Mouse (Mus musculus): ENCODE results near the gene Pde4c. TPM values are rescaled to one million over a fixed set of nuclear protein-coding genes. Genes with fewer than 3 reads are reported as not detected.
A peak's percentile ranks its signal among the peaks of the same experiment; 100 is the strongest.

Pde4c gene
- polyA plus RNA-seq, 2 experiments = 0.38 TPM; not detected in 1

DNA sequence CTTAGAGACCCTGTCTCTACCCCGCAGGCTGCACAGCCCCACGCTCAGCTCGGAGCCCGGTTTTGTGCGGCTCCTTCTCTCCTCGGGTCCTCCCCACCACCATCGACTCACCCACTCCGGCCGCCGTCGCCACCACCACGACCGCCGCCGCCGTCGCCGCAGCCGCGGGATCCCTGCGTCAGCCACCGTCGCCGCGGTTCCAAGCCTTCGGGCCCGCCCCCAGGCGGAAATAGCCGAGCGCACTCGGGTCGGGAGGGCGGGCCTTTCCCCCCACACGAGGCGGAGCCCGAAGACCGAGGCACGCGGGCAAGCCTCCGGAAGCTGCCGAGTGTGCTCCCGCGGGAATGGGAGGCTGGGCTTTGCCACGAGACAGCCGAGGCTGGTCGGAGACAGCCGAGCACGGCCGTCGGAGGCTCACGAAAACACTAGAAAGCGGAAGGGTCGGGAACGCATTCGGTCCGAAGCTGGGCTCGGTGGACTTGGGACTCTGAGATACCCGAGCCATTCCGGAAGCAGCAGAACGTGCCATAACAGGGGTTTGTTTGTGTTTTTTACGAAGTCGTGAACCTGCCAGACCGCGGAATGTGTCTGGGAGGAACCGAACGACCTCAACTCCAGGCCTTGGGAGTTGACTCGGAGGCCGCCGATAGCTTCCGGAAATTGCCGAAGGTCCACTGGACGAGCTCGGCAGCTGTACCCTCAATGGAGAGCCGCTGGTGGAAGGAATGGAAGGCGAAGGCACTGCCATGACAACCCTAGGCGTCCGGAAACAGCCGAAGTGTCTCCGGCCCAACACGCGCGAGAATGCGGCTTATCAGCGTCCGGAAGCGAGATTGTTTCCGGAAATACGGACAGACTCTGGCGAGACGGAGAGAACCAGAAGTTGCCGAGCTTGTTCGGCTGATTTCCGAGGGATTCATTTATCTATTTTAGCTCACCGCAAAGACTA lies 53.2 kb downstream of the Pde4c start, which contains the start of gene Pik3r2:
TSS of gene Pik3r2 (minus strand) at position 218 of the 949 bp plus-strand sequence.
- peak within 1 kb of the TSS; percentile 95 for H3K9ac ChIP-seq (ENCODE audit: low read depth, low read length, severe bottlenecking)
- no peaks in the 10 kb centered on the region for H3K27me3 ChIP-seq (ENCODE audit: control insufficient read depth, insufficient read depth, low read length)
- no peaks in the 10 kb centered on the region for H3K9me3 ChIP-seq (ENCODE audit: control insufficient read depth, low read length)
- peaks cover 68% of the 10 kb centered on the region for H3K36me3 ChIP-seq (ENCODE audit: control insufficient read depth, insufficient read depth, low read length)
- peak within 1 kb of the TSS; percentile 91 for H3K4me3 ChIP-seq (replicated peaks; ENCODE audit: low read length)
- TF ChIP-seq POLR2A (IDR thresholded peaks at IDR 0.05; ENCODE audit: borderline replicate concordance, extremely low read depth, insufficient read depth, insufficient read length) = peak; percentile 55; the same call in 1 of the 2 replicates
- peak within 1 kb of the TSS; percentile 86 for H3K4me2 ChIP-seq (replicated peaks; ENCODE audit: low read depth, low read length, severe bottlenecking)
- DNase-seq (ENCODE audit: low spot score) (peak; percentile 98), ATAC-seq (ENCODE audit: low FRiP score, low read depth) (peak; percentile 95)
- WGBS = under 1% methylated on average over 81 of the region's 94 CpGs
- peaks cover 33% of the 10 kb centered on the region for H3K4me1 ChIP-seq (ENCODE audit: control insufficient read depth, insufficient read depth, low read length)
- peak within 1 kb of the TSS; percentile 97 for H3K27ac ChIP-seq (replicated peaks; ENCODE audit: low read depth, low read length)

- no peak for DNase-seq (ENCODE audit: low spot score)
- TF ChIP-seq POLR2A (IDR thresholded peaks at IDR 0.05; ENCODE audit: borderline replicate concordance, extremely low read depth, insufficient read depth, insufficient read length) = no peak
- no peak overlapping the region for H3K4me3 ChIP-seq (replicated peaks; ENCODE audit: low read length)
- WGBS = 68% methylated on average over 10 of the region's 11 CpGs
- no peak for ATAC-seq (ENCODE audit: low FRiP score, low read depth)
- H3K27me3 ChIP-seq (ENCODE audit: control insufficient read depth, insufficient read depth, low read length) = no peaks in the 10 kb centered on the region
- no peak overlapping the region for H3K27ac ChIP-seq (replicated peaks; ENCODE audit: low read depth, low read length)
- peaks cover 60% of the 10 kb centered on the region for H3K36me3 ChIP-seq (ENCODE audit: control insufficient read depth, insufficient read depth, low read length)
- H3K4me2 ChIP-seq (replicated peaks; ENCODE audit: low read depth, low read length, severe bottlenecking) = no peak overlapping the region
- H3K9me3 ChIP-seq (ENCODE audit: control insufficient read depth, low read length) = no peaks in the 10 kb centered on the region
- peaks cover 14% of the 10 kb centered on the region for H3K4me1 ChIP-seq (ENCODE audit: control insufficient read depth, insufficient read depth, low read length)
- no peak overlapping the region for H3K9ac ChIP-seq (ENCODE audit: low read depth, low read length, severe bottlenecking)
Measured at GRCm38 (mm10) chr8:70780093-70780492, 56.6 kb downstream of the Pde4c start.

- H3K27ac ChIP-seq (replicated peaks; ENCODE audit: low read depth, low read length) = no peak overlapping the region
- no peak for TF ChIP-seq POLR2A (IDR thresholded peaks at IDR 0.05; ENCODE audit: borderline replicate concordance, extremely low read depth, insufficient read depth, insufficient read length)
- no peaks in the 10 kb centered on the region for H3K27me3 ChIP-seq (ENCODE audit: control insufficient read depth, insufficient read depth, low read length)
- WGBS = 91% methylated on average over 25 of the region's 25 CpGs
- no peak overlapping the region for H3K4me2 ChIP-seq (replicated peaks; ENCODE audit: low read depth, low read length, severe bottlenecking)
- ATAC-seq (ENCODE audit: low FRiP score, low read depth) (no peak), DNase-seq (ENCODE audit: low spot score) (no peak)
- H3K36me3 ChIP-seq (ENCODE audit: control insufficient read depth, insufficient read depth, low read length) = peaks cover 69% of the 10 kb centered on the region
- no peak overlapping the region for H3K4me3 ChIP-seq (replicated peaks; ENCODE audit: low read length)
- H3K9ac ChIP-seq (ENCODE audit: low read depth, low read length, severe bottlenecking) = no peak overlapping the region
- no peaks in the 10 kb centered on the region for H3K9me3 ChIP-seq (ENCODE audit: control insufficient read depth, low read length)
- peaks cover 12% of the 10 kb centered on the region for H3K4me1 ChIP-seq (ENCODE audit: control insufficient read depth, insufficient read depth, low read length)
Measured at GRCm38 (mm10) chr8:70786291-70787050, 63.0 kb downstream of the Pde4c start.

DNA sequence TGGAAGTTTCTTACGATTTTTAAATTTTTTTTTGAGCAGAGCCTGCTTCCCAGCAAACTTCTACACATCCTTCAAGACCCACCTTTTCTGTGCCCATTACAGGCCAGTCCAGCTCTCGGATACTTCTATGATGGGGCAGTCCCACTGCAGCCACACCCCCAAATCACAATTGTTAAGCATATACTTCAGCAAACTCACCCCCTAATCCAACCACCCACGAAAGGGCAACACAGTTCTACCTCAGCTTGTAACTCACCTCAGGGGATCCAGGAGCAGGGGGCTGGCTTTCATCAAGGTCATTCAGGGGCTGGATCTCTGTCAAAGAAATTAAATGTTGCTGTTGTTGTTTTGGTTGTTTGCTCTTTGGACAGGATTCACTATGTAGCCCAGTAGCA lies 63.5 kb downstream of the Pde4c start:
- 84% methylated on average over 3 of the region's 3 CpGs for WGBS
- no peak overlapping the region for H3K4me2 ChIP-seq (replicated peaks; ENCODE audit: low read depth, low read length, severe bottlenecking)
- ATAC-seq (ENCODE audit: low FRiP score, low read depth) = no peak

More for the DNA sequence above, 63.5 kb downstream of the Pde4c start:
- no peak for TF ChIP-seq POLR2A (IDR thresholded peaks at IDR 0.05; ENCODE audit: borderline replicate concordance, extremely low read depth, insufficient read depth, insufficient read length)
- H3K36me3 ChIP-seq (ENCODE audit: control insufficient read depth, insufficient read depth, low read length) = peaks cover 63% of the 10 kb centered on the region
- no peak overlapping the region for H3K27ac ChIP-seq (replicated peaks; ENCODE audit: low read depth, low read length)
- H3K9ac ChIP-seq (ENCODE audit: low read depth, low read length, severe bottlenecking) = no peak overlapping the region
- no peaks in the 10 kb centered on the region for H3K9me3 ChIP-seq (ENCODE audit: control insufficient read depth, low read length)
- H3K27me3 ChIP-seq (ENCODE audit: control insufficient read depth, insufficient read depth, low read length) = no peaks in the 10 kb centered on the region
- no peak for DNase-seq (ENCODE audit: low spot score)
- H3K4me1 ChIP-seq (ENCODE audit: control insufficient read depth, insufficient read depth, low read length) = peaks cover 16% of the 10 kb centered on the region
- H3K4me3 ChIP-seq (replicated peaks; ENCODE audit: low read length) = no peak overlapping the region

Data from limb, embryonic 14.5 days (tissue).